Mouse (Mus musculus) cerebellum, adult 11 months (tissue): Measurements from ENCODE around the gene Parn.

ENCODE experiments used
- DNase-seq: peaks from one replicate; pipeline ENCODE4 v3.0.0; 2022

Gene Parn

DNA sequence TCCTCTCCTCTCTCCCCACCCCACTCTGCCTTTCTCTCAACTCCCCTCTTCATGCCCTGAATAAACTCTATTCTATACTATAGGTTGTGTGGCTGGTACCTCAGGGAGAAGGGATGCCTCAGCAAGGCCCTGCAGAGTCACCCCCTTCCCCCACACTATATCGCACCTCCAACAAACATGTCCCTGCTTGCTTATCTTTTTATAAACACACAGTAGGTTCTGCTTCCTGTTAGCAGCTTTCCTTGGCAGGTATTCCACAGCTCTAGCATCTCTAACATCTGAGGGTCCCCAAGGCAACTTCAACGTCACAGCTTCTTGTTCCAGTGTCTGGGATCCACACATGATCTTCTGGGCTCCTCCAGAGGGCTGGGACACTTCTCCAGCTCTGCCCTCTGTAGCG, 117.3 kb downstream of the Parn start:
- DNase-seq = no peak

DNA sequence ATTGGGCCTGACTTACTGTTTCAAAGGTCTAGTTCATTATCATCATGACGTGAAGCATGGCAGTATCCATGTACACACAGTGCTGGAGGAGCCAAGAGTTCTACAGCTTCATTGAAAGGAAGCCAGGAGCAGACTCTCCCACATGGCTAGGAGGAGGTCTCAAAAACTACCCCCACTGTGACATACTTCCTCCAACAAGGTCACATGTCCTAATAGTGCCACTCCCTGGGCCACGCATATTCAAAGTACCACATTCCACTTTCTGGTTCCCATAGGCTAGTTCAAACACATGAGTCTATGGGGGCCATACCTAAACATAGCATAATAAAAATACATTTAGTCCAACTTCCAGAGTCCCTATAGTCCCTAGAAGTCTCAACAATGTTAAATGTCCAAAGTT, 118.0 kb downstream of the Parn start:
- no peak for DNase-seq

DNA sequence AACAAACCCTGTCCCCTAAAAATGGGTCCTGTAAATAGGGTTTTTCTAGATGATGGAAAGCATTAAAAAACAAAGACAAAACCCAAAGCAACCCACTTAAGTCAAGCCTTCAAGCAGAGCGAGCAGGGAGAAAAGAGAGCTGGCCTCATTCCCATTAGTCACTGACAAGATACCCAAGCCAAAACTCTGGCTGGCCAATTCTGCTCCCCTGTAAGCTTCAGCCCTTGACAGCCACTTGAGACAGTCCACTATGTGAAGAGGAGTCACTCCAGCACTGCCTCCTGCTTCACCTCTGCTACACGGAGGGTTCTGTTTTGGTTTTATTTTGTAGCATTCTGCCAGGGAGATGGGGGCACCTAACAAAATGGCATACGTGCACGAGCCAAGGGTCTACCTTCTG, 126.2 kb downstream of the Parn start:
- DNase-seq = no peak

DNA sequence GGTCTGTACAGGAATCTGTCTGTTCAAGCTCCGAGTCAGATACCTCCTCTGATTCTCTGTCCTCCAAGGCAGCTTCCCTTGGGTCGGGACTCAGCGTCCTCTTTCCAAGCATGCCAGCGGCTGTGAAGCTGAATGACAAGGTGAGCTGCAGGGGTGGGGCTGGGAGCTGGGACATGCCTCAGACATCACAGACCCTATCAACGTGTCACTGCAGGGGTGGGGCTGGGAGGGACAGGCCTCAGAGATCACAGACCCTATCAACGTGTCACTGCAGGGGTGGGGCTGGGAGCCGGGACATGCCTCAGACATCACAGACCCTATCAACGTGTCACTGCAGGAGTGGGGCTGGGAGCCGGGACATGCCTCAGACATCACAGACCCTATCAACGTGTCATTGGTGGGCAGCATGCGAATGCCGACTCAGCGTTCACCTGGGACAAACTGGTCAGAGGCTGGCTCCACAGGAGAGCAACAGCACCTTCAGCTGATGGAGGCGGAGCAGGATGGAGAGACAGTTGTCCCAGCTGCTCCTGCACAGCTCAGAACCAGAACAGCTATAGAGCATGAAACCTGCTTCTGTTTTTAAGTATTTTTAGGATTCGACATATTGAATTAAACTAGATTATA, 126.7 kb downstream of the Parn start:
- no peak for DNase-seq

DNA sequence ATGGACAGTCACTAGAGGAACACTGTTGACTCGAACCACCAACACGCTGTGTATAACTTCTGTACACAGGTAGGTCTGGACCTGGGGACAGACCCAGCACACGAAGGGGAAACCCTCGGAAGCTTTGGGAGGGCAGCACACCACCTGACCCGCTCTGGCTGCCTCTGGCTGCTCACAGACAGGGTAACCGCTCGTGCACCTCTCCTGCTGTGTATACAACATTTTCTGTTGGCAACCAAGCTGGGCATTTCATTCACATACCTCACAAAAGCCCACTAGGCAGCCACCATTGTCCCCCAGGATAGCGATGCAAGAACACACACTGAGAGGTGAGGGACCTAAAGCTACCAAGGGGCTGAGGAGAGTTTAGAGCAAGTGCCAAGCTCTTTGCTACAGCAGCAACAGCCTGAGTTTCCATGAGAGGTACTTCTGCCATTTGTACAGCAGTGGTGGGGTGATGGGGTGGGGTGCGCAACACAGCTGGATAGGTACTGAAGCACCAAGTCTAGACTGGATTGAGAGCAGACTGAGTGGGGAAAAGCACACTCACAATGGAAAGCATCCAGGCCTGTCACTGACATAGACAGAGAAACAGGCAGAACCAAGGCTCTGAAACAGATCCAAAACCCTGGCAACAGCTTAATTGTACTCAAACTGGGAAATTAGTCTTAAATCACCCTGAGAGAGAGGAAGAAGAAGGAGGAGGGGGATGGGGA, 128.9 kb downstream of the Parn start:
- no peak for DNase-seq

DNA sequence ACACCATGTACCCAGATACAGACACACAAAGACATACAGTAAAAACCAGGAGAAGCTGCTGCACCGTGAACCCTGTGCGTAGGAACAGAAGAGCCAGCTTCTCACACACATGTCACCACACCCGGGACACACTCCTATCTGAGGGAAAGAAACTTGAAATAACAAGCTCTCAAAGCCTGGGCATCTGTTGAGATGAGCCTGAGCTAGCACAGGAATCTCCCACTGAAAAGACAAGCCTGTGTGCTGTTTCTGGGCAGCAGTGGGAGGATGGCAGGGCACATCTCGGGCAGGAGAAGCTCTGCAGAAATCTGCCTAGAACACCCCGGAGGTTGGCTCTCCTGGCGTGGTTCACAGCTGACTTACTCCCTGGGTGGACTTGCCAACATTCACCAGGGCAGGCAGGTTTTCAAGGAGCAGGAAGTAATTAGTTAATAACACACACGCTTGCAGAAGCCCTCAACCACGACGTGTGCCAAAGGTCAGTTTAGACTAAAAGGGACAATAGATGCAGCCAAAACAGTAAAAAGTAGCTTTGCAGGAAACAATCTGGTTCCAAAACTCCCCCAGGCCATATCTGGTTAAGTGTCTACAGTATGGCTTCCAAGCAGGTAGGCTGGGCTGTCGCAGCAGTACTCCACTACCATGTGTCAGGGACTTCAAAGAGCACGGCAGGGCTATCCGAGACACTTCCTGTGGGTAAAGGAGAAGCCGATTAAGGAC, 129.6 kb downstream of the Parn start:
- no peak for DNase-seq

DNA sequence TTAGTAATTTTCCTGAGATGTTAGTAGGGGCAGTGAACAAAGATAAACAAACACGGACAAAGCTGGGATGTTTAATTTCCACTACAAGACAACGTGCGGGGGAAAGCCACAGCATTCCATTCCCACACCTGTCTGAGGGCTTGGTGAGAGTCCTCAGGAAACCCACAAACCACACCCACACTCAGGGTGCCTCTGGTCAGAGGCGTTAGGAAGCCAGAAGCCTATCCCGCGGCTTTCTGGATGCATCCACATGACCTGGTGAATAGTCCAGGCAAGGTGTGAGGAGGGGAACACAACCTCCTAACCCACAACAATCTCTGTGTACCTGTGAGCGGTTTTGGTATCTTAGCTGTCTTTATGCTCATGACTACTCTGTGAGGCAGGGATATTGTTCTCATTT, 131.6 kb downstream of the Parn start:
- DNase-seq = no peak

DNA sequence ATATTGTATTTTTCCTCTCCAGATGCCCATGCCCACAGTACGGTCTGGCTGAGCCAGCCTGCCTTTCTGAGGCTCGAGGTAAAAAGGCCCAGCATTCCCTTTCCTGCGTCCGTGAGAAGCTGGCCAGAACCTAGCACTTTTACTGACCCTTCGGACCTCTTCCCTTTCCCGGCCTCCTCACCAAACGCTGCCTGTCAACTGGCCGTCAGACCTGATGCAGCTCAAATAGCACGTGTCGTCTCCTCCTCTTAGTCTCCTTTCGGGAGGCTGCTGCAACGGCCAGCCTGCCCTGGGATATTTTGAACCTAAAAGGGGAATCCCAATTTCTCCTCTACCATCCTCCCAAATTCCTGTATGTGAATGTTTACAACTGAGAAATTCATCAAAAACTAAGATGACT, 132.1 kb downstream of the Parn start:
- DNase-seq = no peak

DNA sequence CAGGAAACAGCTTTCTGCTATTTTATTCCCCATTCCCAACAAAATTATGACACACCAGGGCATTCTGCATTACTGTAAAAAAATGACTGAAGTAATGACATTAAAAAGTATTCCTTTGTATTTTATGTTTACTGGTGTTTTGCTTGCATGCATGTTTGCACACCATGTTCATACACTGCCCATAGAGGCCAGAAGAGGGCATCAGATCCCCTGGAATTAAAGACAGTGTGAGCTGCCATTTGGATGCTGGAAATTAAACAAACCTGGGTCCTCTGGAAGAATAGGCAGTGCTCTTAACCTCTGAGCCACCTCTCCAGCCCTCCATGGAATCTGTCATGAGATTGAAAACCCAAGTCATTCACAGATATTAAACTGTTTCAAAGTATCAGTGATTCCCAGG, 135.1 kb downstream of the Parn start:
- DNase-seq = no peak

DNA sequence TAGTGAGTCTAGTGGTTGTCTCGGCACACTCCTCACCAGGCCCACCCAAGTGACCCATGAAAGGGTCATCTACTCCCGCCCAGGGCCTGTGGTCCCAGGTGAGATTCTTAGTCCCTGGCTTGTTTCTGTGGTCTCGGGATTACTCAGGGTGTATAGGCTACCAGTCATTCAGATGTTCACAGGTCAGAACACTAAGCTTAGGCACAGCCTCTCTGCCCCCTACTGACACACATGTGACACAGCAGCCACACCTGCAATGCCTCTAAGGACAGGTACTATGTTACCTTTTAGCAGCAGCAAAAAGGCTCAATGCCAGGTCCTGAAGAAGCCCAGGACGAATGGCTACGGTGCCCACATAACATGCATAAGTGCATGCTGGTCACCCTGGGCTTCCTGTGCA, 136.7 kb downstream of the Parn start:
- no peak for DNase-seq

DNA sequence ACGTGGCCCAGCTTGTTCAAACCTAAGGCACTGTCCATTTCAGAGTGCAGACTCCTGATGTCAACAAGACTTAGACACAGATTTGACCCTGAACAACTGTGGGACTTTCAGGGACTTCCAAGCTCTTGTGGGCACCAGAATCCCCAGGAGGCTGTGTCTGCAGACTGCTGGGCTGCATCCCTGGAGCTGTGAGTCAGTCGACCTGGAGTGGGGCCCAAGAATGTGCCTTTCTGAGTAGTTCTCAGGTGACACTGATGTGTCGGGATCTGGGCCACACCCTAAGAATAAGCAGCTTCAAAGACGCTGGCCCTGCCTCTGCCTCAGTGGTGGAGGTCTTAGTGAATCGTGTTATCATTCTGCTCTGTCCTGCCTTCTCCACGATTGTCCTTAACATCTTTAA, 146.6 kb downstream of the Parn start:
- DNase-seq = no peak

DNA sequence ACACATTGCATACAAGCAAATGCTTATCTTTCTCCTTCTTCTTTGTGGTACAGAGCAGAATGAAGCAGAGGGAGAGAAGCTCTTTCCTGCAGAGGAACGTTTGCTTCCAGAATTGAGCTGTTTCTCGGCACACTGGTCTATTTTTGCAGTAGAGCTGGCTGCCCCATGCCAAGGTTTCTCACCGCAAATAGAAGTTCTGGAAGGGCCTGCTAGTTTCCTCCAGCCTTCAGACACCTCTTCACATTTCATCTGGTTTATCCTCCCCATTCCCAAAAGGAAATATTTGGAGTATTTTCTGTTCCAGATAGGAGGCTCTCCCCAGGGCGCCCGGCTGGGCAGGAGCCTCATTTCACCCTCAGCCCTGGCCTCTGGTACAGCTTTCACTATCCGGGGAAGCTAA, 147.7 kb downstream of the Parn start:
- DNase-seq = no peak

DNA sequence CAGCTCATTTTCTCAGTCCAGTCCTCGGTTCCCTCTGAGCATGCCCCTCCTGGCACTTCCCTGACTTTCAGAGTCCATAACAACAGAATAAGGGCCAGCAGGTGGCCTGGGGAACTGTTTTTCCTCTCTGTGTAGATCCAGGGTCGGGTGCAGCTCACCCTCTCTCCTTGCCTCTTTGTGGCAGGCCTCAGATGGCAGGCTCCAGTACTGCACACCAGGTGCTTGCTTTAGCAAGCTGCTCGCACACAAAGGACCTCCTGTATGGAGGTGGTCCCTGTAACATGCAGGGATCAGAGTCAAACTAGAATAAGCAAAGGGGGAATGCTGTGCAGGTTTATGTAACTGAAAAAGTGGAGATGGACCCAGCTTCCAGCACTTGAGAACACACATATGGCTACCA, 151.8 kb downstream of the Parn start:
- no peak for DNase-seq

DNA sequence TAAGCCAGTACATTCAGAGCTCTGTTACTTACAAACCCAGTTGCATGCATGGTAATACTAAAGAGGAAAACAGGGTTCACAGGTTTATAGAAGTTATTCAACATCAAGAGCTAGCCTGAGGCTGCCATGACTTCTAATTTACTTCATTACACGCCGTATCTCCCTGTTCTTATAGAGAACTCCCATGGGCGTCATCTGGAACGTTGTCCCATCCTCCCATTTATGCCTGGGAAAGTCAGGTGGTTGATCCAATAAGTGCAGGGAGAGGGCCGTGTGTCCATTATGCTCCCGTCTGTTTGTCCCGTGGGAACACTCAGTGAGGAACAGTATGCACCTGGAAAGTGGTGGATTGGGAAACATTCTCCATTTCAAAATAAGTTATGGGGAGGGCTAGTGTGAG, 152.4 kb downstream of the Parn start:
- no peak for DNase-seq

DNA sequence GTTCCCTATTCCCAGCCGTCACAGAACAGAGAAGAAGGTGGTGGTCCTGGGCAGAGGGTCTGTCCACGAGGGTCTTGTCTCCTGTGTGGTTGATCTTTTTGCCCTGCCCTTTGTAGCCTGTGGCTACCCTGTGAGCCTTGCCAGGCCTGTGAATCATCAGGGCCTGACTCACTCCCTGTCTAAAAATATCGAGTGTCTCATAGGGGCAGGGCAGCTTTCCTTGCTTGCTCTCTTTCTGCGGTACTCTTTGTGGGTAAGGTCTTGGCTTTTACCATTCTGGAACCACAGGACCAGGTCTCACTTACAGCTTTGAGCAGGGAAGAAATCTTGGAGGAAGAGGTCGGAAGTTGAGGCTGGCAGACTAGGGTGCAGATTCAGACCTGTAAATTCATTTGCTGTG, 162.9 kb downstream of the Parn start:
- DNase-seq = peak; percentile 15

DNA sequence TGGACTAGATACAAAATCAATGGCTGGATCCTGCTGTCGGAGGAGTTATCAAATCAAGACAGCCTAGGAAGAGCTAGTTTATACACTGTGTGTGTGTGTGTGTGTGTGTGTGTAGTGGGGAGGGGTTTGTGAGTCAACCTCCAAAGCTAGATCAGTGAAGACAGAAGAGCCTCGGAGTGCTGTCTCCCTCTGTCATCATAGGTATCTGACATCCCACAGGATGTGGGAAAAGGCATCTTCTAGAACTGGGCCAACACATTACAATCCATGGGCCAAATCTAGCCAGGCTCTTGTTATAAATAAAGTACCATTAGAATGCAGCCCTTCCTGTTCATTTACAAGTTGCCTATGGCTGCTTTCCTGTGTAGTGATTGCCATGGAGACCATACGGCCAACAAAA, 163.5 kb downstream of the Parn start:
- DNase-seq = no peak

DNA sequence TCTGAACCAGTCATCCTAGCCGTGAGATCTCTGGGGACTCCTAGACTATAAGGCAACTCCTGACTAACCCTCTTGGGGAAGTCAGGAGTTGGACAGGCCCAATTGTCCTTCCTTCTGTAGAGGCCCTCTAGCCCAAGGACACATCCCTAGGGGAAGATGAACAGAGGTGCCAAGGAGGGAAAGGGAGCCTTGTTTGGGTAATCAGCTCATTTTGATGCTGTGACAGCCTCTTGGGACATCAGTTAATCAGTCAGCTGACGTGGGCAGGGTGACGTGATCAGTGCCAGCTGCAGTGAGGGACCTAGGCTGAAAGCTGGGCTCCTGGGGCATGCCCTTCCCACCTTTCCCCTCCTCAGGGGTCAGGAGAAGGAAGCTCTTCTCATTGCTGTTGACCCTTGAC, 169.0 kb downstream of the Parn start:
- DNase-seq = no peak

DNA sequence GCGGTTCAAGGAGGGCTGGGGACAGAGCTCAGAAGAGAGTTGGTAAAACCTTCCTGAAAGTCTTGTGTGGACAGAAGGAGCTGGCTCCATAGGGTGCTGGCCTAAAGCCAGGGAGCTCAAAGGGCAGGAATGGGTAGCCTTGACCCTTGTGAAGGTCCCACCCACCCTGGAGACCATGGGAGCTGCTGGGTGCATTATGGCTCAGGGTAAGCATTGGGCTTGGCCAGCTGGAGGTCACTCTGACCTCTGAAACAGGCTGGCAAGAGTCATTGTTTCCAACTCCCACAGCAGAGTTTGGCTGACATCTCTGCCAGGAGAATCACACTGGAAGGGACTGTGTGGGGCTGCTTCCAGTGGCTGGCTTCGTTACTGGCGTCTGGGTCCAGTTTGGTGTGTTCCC, 174.0 kb downstream of the Parn start:
- DNase-seq = no peak

DNA sequence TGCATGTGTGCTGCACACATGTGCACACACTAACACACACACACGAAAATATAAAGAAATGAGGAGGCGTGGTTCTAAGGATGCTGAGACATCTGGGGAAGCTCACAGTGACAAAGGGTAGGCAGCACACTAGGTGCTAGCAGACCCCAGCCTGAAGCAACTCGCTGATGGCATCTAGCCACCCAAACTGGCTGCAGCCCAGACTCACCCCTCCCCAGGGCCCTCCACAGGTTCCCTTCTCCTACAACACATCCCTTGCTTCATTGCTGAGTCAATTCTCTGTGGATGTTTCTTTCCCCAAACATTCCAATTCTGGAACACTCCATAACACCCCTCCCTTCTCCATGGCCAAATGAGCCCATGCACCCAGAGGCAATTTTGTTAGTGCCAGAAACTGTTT, 175.0 kb downstream of the Parn start:
- DNase-seq = no peak

DNA sequence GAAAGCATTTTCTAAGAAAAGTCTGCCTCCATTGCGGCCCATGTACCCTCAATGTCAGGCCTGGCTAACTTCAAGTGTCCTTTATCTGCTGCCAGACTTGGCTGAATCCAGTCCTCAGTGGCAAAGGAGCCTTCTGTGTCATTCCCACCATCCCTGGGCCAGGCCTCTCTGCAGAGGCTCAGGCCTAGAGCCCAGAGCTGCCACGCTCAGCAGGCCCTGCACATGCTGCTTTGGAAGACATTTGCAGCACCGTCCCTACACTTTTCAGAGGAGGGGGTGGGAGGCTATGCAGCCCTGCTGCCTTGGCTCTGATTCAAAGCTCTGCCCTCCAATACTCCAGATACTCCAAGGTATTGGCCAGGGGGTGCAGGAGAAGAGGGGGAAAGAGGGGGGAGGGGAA, 176.2 kb downstream of the Parn start:
- no peak for DNase-seq
